Mouse (Mus musculus) embryonic facial prominence, embryonic 14.5 days (tissue): ENCODE data around the gene Etv3. TPM values are rescaled to one million over a fixed set of nuclear protein-coding genes. Genes with fewer than 3 reads are reported as not detected.

Experiments used
- ATAC-seq: fragments of 200-750 bp; cut with Nextera tagmentation; 2 replicates; pipeline ENCODE4 v1.8.0; 2017; ENCODE audit warnings: low read depth, moderate number of reproducible peaks, moderate TSS enrichment
- DNase-seq: peaks from one replicate; pipeline ENCODE4 v3.0.0-alpha.2; 2015; ENCODE audit warnings: low spot score
- H3K27ac ChIP-seq: fragments of 300-500 bp; sonication (generic); replicated peaks from 2 replicates; pipeline ENCODE4 v1.5.1; 2014; ENCODE audit warnings: low read depth, mild to moderate bottlenecking, low read length, moderate library complexity
- H3K27me3 ChIP-seq: fragments of 300-500 bp; sonication (generic); replicated peaks from 2 replicates; pipeline ENCODE4 v1.6.1; 2014; ENCODE audit warnings: low read length; ENCODE audit not compliant: control insufficient read depth, insufficient read depth
- H3K36me3 ChIP-seq: fragments of 300-500 bp; sonication (generic); 2 replicates; pipeline ENCODE4 v1.6.1; 2014; ENCODE audit warnings: low read length, mixed read lengths; ENCODE audit not compliant: control insufficient read depth, insufficient read depth
- H3K4me1 ChIP-seq: fragments of 300-500 bp; sonication (generic); 2 replicates; pipeline ENCODE4 v1.6.1; 2014; ENCODE audit warnings: antibody characterized with exemption, low read length; ENCODE audit not compliant: control insufficient read depth, insufficient read depth
- H3K4me2 ChIP-seq: fragments of 300-500 bp; sonication (generic); 2 replicates; pipeline ENCODE4 v1.6.1; 2014; ENCODE audit warnings: low read depth, mild to moderate bottlenecking, low read length, moderate library complexity, mixed read lengths
- H3K4me3 ChIP-seq: fragments of 300-500 bp; sonication (generic); 2 replicates; pipeline ENCODE4 v1.5.1; 2014; ENCODE audit warnings: low read depth, mild to moderate bottlenecking, low read length
- H3K9ac ChIP-seq: fragments of 300-500 bp; sonication (generic); 2 replicates; pipeline ENCODE4 v1.6.1; 2014; ENCODE audit warnings: low read depth, mild to moderate bottlenecking, low read length, moderate library complexity, mixed read lengths
- H3K9me3 ChIP-seq: fragments of 300-500 bp; sonication (generic); 2 replicates; pipeline ENCODE4 v1.6.1; 2016; ENCODE audit warnings: low read length; ENCODE audit not compliant: control insufficient read depth
- WGBS: fragments of 180-500 bp; shearing (Covaris S2); extraction: QIAGEN DNeasy Blood & Tissue Kit; methylation state at CpG from one replicate; pipeline ENCODE4 v1.1.7; 2014; 5-methylcytosine and 5-hydroxymethylcytosine counted together
- polyA plus RNA-seq: library from polyadenylated mRNA; unstranded; fragments of >200 nt; fragmentation: Nextera tagmentation; extraction: Ambion mirVana; gene quantifications from 2 replicates; pipeline ENCODE4 v1.2.1, GENCODE M21; 2014

The Etv3 gene
- polyA plus RNA-seq, 1 experiment from 2014 or later: 10.8 TPM

DNA sequence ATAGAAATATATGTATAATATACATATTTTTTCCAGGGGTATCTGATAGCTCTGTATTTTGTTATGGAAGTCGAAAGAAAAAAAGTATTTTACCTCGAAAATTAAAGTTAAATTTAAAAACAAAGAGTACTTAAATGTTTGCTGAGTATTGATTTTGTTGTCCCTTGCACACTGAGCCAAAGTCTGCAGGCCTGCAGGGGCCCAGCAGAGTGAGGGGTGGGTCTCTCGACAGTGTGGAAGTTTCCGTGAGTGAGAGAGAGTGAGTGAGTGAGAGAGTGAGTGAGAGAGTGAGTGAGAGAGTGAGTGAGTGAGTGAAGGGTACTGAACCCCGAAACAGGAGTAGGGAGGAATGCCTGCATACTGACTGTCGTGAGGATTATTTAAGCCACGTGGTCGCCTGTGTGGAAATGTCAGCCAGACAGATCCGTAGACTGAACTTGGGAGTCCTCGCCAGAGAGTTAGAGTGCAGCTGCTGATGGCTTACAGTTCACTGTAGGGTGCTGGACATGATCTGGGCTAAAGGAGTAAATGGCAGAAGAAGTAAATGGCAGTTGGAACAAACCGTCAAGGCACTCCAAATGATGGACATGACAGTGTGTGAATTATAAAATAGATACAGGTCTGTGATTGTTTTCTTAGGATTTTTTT, 14.9 kb downstream of the Etv3 start:
- no peak overlapping the region for H3K27ac ChIP-seq
- no peak overlapping the region for H3K4me2 ChIP-seq
- no peaks in the 10 kb centered on the region for H3K9me3 ChIP-seq
- 63% methylated on average over 11 of the region's 11 CpGs for WGBS
- H3K4me3 ChIP-seq: no peak overlapping the region
- H3K36me3 ChIP-seq: peaks cover 36% of the 10 kb centered on the region
- ATAC-seq (peak; percentile 19; the same call in 1 of the 2 replicates), DNase-seq (no peak)
- H3K9ac ChIP-seq: no peak overlapping the region
- no peaks in the 10 kb centered on the region for H3K27me3 ChIP-seq
- H3K4me1 ChIP-seq: no peaks in the 10 kb centered on the region

DNA sequence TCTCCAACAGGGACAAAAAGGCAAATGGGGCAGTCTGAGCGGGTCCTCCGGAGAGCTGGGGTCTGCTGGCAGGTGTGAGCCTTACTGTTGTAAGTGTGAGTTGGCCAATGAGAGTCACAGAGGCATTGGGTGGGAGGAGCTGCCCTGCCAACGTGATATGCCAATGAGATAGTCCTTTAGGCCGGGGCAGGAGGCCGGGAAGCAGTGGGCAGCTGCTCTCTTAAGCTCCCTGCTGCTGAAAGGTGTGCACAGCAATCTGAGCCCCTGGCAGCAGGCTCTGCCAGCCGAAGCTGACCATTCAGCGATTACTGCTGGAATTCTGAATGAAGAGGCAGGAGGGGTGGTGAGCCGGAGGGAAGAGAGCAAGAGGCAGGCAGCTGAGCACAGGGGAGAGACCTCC, 15.5 kb downstream of the Etv3 start:
- DNase-seq: peak; percentile 23
- Histone ChIP-seq H3K4me2 (no peak overlapping the region), H3K36me3 (peaks cover 30% of the 10 kb centered on the region), H3K4me1 (no peaks in the 10 kb centered on the region), H3K27ac (no peak overlapping the region), H3K9ac (no peak overlapping the region), H3K27me3 (no peaks in the 10 kb centered on the region), H3K9me3 (no peaks in the 10 kb centered on the region), H3K4me3 (no peak overlapping the region)
- peak; percentile 55; the same call in 1 of the 2 replicates for ATAC-seq
- 39% methylated on average over 8 of the region's 8 CpGs for WGBS

DNA sequence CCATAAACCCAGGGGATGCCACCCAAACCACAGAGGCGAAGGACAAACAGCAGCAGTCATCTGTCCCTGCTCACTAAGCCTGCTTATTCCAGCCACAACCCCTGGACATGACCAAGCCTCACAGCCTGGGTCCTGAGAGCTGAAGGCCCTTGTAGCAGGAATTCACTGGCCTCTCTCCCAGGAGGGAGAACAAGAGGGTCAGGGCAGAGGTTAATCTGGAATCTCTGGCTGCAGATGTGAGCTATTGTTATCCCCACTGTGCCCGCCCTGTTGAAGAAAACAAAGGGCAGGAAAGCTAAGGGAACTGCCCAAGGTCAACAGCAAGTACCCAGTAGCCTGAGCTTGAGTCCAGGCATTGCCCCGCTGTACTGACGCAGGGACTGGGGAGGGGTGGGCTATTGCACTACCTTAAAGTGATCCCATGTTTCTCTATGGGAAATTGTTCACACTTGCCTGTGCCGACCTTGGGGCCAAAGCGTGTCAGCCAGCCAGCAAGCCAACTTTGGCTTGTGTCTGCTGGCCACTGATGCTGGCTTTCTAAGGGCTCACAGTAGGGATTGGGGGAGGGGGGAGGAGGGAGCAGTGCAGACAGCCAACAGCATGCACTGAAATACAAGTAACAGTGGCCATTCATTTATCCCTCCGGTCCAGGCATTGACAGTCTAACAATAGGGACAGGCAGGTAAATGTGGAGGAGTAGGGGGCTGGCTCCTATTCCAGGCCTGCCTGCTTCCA, 17.4 kb downstream of the Etv3 start:
- DNase-seq: no peak
- no peaks in the 10 kb centered on the region for H3K27me3 ChIP-seq
- H3K4me1 ChIP-seq: no peaks in the 10 kb centered on the region
- 58% methylated on average over 7 of the region's 7 CpGs for whole genome bisulfite sequencing
- H3K4me3 ChIP-seq: no peak overlapping the region
- ATAC-seq: no peak
- peaks cover 11% of the 10 kb centered on the region for H3K36me3 ChIP-seq
- no peaks in the 10 kb centered on the region for H3K9me3 ChIP-seq
- no peak overlapping the region for H3K27ac ChIP-seq
- H3K4me2 ChIP-seq: no peak overlapping the region
- H3K9ac ChIP-seq: no peak overlapping the region

DNA sequence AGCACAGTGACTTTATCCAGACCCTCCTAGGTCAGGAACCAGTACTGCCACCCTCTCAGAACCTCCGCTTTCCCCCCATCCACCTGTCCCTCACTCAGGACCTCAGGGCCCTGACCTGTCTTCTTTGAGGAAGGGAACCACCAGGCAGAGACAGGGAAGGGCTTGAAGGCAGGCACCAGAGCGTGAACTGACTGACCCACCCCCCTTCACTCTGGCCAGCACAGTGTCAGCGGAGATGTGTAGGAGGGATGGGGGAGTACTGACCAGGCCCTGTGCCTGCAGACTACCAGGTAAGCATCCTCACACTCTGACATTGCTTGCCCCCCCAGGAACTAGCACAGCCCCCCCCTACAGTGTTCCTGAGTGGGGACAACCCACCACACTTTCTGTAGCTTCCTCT, 20.3 kb downstream of the Etv3 start:
- Histone ChIP-seq H3K27me3 (peaks cover 4% of the 10 kb centered on the region; the same call in 1 of the 2 replicates), H3K36me3 (no peaks in the 10 kb centered on the region), H3K4me3 (no peak overlapping the region), H3K9me3 (no peaks in the 10 kb centered on the region), H3K27ac (no peak overlapping the region), H3K4me2 (no peak overlapping the region), H3K9ac (no peak overlapping the region), H3K4me1 (no peaks in the 10 kb centered on the region)
- ATAC-seq (no peak), DNase-seq (no peak)
- WGBS: 87% methylated on average over 3 of the region's 3 CpGs

DNA sequence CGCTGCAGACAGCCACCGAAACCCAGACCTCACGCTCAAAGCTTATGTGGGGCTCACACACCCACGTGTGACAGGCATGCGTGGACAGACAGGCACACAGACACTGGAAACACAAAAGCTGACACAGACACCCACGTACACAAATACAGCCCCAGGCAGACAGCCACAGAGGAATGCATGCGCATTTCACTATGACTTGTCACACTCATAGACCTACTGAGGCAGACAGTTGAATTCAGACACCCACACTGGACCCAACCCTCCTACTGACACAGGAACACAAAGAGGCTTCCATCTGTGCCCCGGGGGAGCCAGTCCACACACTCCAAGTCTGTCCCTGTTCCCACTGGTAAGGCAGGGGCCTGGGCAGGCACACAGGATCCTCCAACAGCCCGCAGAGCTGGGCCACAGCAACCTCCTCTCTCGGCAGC, 21.1 kb downstream of the Etv3 start:
- H3K4me1 ChIP-seq: no peaks in the 10 kb centered on the region
- DNase-seq (no peak), ATAC-seq (no peak; the same call in 1 of the 2 replicates)
- H3K27me3 ChIP-seq: peaks cover 4% of the 10 kb centered on the region; the same call in 1 of the 2 replicates
- H3K9ac ChIP-seq: no peak overlapping the region
- no peaks in the 10 kb centered on the region for H3K36me3 ChIP-seq
- no peak overlapping the region for H3K4me2 ChIP-seq
- no peaks in the 10 kb centered on the region for H3K9me3 ChIP-seq
- no peak overlapping the region for H3K4me3 ChIP-seq
- 73% methylated on average over 10 of the region's 10 CpGs for whole genome bisulfite sequencing
- H3K27ac ChIP-seq: no peak overlapping the region

DNA sequence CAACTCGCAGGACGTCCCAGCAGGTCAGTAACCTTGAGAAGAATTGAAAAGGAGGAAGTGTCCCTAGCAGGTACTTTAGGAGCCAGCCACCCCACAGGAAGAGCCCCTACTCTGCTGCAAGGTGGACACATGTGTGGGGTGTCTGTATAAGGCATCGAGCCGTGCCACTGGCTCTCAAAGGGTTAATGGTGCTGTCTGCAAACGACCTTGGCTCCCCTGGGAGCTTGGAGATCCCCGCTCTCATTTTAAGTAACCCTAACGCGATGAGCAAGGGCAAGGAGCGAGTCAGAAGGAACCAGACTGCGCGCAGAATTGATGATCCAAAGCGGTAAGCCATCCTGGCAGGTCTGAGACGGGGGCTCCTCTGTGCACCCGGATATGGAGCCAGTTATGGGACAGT, 24.7 kb downstream of the Etv3 start:
- Histone ChIP-seq H3K4me1 (no peaks in the 10 kb centered on the region), H3K9me3 (no peaks in the 10 kb centered on the region), H3K4me3 (no peak overlapping the region), H3K36me3 (no peaks in the 10 kb centered on the region), H3K27me3 (peaks cover 4% of the 10 kb centered on the region; the same call in 1 of the 2 replicates), H3K9ac (no peak overlapping the region), H3K4me2 (no peak overlapping the region), H3K27ac (no peak overlapping the region)
- no peak for ATAC-seq
- 22% methylated on average over 14 of the region's 14 CpGs for WGBS
- no peak for DNase-seq

DNA sequence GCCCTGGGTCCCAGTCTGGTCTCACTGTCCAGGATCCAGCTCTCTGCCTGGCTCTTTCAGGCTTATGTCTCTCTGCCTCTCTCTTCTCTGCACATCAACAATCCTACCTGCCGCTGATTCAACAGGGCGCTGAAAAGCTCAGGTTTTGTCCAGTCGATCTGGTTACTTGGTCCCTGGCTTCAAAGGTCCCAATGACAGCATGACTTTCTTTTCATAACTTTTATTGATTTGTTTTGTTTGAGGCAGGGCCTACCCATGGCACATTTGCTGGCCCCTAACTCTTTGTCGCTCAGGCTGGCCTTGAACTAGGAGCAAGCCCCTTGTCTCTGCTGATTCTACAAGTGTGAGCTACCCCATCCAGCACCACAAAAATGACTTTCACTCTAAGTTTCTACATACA, 27.1 kb downstream of the Etv3 start:
- Histone ChIP-seq H3K27ac (no peak overlapping the region), H3K4me3 (no peak overlapping the region), H3K27me3 (peaks cover 4% of the 10 kb centered on the region; the same call in 1 of the 2 replicates), H3K36me3 (no peaks in the 10 kb centered on the region), H3K9ac (no peak overlapping the region), H3K4me1 (no peaks in the 10 kb centered on the region), H3K4me2 (no peak overlapping the region), H3K9me3 (no peaks in the 10 kb centered on the region)
- no peak for DNase-seq
- 90% methylated on average over 4 of the region's 4 CpGs for WGBS
- no peak for ATAC-seq

DNA sequence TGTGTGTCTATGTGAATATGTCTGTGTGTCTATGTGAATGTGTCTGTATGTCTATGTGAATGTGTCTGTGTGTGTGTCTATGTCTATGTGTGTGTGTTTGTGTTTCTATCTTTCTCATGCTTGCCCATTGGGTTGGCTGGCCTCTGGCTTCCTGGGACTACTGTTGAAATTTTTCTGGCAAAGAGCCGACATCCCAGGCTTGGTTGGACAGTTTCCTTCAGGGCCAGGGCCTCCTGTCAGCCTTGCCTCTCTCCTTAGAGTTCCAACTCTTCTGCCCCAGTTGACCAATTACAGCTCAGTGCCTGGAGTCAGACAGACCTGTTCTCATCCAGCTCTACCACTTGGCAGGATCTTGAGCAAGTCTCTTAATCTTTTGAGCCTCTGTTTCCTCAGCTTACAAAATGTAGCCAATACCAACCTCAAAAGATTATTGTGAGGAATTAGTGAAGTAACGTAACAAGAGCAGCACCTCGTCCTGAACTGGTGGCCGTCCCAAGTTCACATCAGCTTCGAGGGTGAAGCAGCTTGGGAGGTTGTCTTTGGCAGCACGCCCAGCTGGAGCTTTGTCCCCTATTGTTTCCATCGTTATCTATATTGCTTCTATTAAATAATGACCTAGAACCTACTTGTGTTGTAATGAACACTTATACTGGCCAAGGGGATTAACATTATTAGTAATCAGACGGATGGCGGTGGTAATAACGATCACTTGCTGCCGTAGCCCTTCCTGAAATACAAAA, 28.2 kb downstream of the Etv3 start:
- DNase-seq (no peak), ATAC-seq (0 out of 2 replicates have a peak, but pooled peaks have one; percentile 41)
- 67% methylated on average over 11 of the region's 11 CpGs for WGBS
- H3K27me3 ChIP-seq: peaks cover 4% of the 10 kb centered on the region; the same call in 1 of the 2 replicates
- no peaks in the 10 kb centered on the region for H3K9me3 ChIP-seq
- no peak overlapping the region for H3K9ac ChIP-seq
- H3K4me2 ChIP-seq: no peak overlapping the region
- H3K27ac ChIP-seq: no peak overlapping the region
- H3K4me1 ChIP-seq: no peaks in the 10 kb centered on the region
- H3K36me3 ChIP-seq: no peaks in the 10 kb centered on the region
- no peak overlapping the region for H3K4me3 ChIP-seq
